Mouse (Mus musculus) kidney, postnatal 14 days (tissue): ENCODE results near the gene Rasgrf1.
A peak's percentile ranks its signal among the peaks of the same experiment; 100 is the strongest.
"Not testable (repeated sequence)": the region's sequence is repeated elsewhere in the genome, so short reads cannot be mapped to it uniquely, and the experiment has no call there.

Experiments used
- DNase-seq: peaks from one replicate; pipeline ENCODE4 v3.0.0; 2022; ENCODE audit warnings: mixed read lengths

Gene Rasgrf1

GRCm38 (mm10) chr9:90041556-90041955, 131.8 kb downstream of the Rasgrf1 start:
- no peak for DNase-seq

- not testable (repeated sequence) for DNase-seq
These were observed 133.2 kb downstream of the Rasgrf1 start for GRCm38 (mm10) chr9:90042906-90043305.

GRCm38 (mm10) chr9:90045191-90045590, 135.5 kb downstream of the Rasgrf1 start:
- no peak for DNase-seq

GRCm38 (mm10) chr9:90047937-90048627, 138.4 kb downstream of the Rasgrf1 start:
- DNase-seq = peak; percentile 26

- DNase-seq = no peak
These were observed 144.1 kb downstream of the Rasgrf1 start, which contains the start of gene Ctsh for GRCm38 (mm10) chr9:90053852-90054251. Gene Ctsh (plus strand): TSS chr9:90054152.

GRCm38 (mm10) chr9:90054371-90055145, 144.8 kb downstream of the Rasgrf1 start:
- DNase-seq = peak; percentile 89

GRCm38 (mm10) chr9:90055409-90055808, 145.7 kb downstream of the Rasgrf1 start:
- DNase-seq = no peak

- DNase-seq = no peak
These were observed 146.2 kb downstream of the Rasgrf1 start for GRCm38 (mm10) chr9:90055911-90056310.

- DNase-seq = no peak
These were observed 147.0 kb downstream of the Rasgrf1 start for GRCm38 (mm10) chr9:90056716-90057115.

GRCm38 (mm10) chr9:90059828-90060573, 150.3 kb downstream of the Rasgrf1 start:
- no peak for DNase-seq

- DNase-seq = no peak
These were observed 150.8 kb downstream of the Rasgrf1 start for GRCm38 (mm10) chr9:90060574-90060875.

GRCm38 (mm10) chr9:90060932-90061331, 151.2 kb downstream of the Rasgrf1 start:
- not testable (repeated sequence) for DNase-seq

GRCm38 (mm10) chr9:90067341-90067740, 157.6 kb downstream of the Rasgrf1 start:
- no peak for DNase-seq

GRCm38 (mm10) chr9:90068786-90069185, 159.1 kb downstream of the Rasgrf1 start:
- no peak for DNase-seq

GRCm38 (mm10) chr9:90069485-90069884, 159.8 kb downstream of the Rasgrf1 start:
- peak; percentile 53 for DNase-seq

- no peak for DNase-seq
These were observed 160.5 kb downstream of the Rasgrf1 start for GRCm38 (mm10) chr9:90070174-90070573.

GRCm38 (mm10) chr9:90075336-90075735, 165.6 kb downstream of the Rasgrf1 start:
- DNase-seq = no peak

- no peak for DNase-seq
These were observed 166.4 kb downstream of the Rasgrf1 start for GRCm38 (mm10) chr9:90076131-90076530.
